Mouse (Mus musculus) liver, embryonic 11.5 days (tissue): ENCODE data around the gene Utp11. TPM values are rescaled to one million over a fixed set of nuclear protein-coding genes. Genes with fewer than 3 reads are reported as not detected.
A peak's percentile ranks its signal among the peaks of the same experiment; 100 is the strongest.

Experiments
- ATAC-seq: fragments of 200-750 bp; cut with Nextera tagmentation; replicated peaks from 2 replicates; pipeline ENCODE4 v1.8.0; 2017; ENCODE audit warnings: moderate number of reproducible peaks, mild to moderate bottlenecking, moderate TSS enrichment, moderate library complexity; ENCODE audit not compliant: low FRiP score
- DNase-seq: peaks from one replicate; pipeline ENCODE4 v3.0.0-alpha.2; 2017; ENCODE audit warnings: low spot score
- H3K27ac ChIP-seq: fragments of 300-500 bp; sonication (generic); 2 replicates; pipeline ENCODE4 v1.5.1; 2014; ENCODE audit warnings: mild to moderate bottlenecking, low read depth, low read length, control low read depth
- H3K27me3 ChIP-seq: fragments of 300-500 bp; sonication (generic); replicated peaks from 2 replicates; pipeline ENCODE4 v1.6.1; 2014; ENCODE audit warnings: low read length, mixed read lengths; ENCODE audit not compliant: control insufficient read depth, insufficient read depth
- H3K36me3 ChIP-seq: fragments of 300-500 bp; sonication (generic); 2 replicates; pipeline ENCODE4 v1.6.1; 2014; ENCODE audit warnings: mild to moderate bottlenecking, low read length, moderate library complexity, mixed read lengths; ENCODE audit not compliant: control insufficient read depth, insufficient read depth
- H3K4me1 ChIP-seq: fragments of 300-500 bp; sonication (generic); replicated peaks from 2 replicates; pipeline ENCODE4 v1.6.1; 2014; ENCODE audit warnings: low read length, mixed read lengths; ENCODE audit not compliant: control insufficient read depth, insufficient read depth
- H3K4me2 ChIP-seq: fragments of 300-500 bp; sonication (generic); 2 replicates; pipeline ENCODE4 v1.6.1; 2014; ENCODE audit warnings: mild to moderate bottlenecking, control low read depth, moderate library complexity
- H3K4me3 ChIP-seq: fragments of 300-500 bp; sonication (generic); 2 replicates; pipeline ENCODE4 v1.5.1; 2014; ENCODE audit warnings: low read depth, low read length, control low read depth
- H3K9ac ChIP-seq: fragments of 300-500 bp; sonication (generic); 2 replicates; pipeline ENCODE4 v1.6.1; 2014; ENCODE audit warnings: low read depth, low read length, control low read depth
- H3K9me3 ChIP-seq: fragments of 300-500 bp; sonication (generic); 2 replicates; pipeline ENCODE4 v1.6.1; 2016; ENCODE audit warnings: low read length, inconsistent platforms, mixed read lengths; ENCODE audit not compliant: control insufficient read depth
- WGBS: fragments of 180-500 bp; shearing (Covaris S2); extraction: QIAGEN DNeasy Blood & Tissue Kit; methylation state at CpG from one replicate; pipeline ENCODE4 v1.1.7; 2014; 5-methylcytosine and 5-hydroxymethylcytosine counted together
- polyA plus RNA-seq: library from polyadenylated mRNA; unstranded; fragments of >200 nt; fragmentation: Nextera tagmentation; extraction: Ambion mirVana; gene quantifications from 2 replicates; pipeline ENCODE4 v1.2.1, GENCODE M21; 2014

Gene Utp11
- polyA plus RNA-seq, 1 experiment from 2014 or later: 80.5 TPM

DNA sequence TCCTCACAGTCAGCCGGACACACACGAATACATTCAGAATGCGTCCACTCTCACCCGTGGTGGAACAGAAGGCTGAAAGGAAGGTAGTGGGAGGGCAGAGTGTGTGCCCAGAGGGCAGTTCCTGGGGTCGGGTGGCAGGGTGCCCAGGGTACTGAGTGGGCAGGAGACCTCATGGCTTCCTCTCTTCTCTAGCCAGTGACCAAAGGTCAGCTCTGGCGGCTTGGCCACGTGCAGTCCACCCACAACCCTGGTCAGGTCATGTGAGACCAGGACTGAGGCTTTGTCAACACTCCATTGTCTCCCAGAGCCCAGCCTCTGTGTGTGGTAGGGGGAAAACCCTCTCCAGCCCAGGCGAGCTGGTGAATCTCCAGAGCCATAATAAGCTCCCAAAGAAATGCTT lies 23.2 kb downstream of the Utp11 start:
- Histone ChIP-seq H3K27ac (no peak overlapping the region), H3K4me3 (no peak overlapping the region), H3K27me3 (peaks cover 54% of the 10 kb centered on the region), H3K4me1 (no peaks in the 10 kb centered on the region; the same call in 1 of the 2 replicates), H3K9ac (no peak overlapping the region), H3K9me3 (no peaks in the 10 kb centered on the region), H3K4me2 (no peak overlapping the region), H3K36me3 (no peaks in the 10 kb centered on the region)
- ATAC-seq (no peak), DNase-seq (no peak)
- WGBS: 69% methylated on average over 8 of the region's 8 CpGs

DNA sequence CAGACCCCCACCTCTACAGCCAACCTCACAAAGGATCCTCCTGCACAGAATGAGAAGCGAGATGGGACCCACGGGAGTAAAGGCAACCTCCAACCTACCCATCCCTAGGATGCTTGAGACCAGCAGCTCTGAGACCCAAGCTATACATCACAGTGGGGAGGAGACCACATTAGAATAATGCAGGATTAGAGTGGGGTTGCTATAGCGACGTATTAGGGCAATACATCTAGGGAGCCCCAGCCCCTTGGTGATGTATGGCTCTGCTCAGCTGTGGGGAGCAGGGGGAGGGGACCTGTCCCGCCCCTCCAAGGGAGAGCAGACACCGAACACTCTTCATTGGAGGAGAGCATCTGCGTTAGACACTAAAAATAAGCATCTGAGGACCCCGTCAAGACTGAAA lies 25.3 kb downstream of the Utp11 start:
- Histone ChIP-seq H3K4me1 (no peaks in the 10 kb centered on the region; the same call in 1 of the 2 replicates), H3K4me2 (no peak overlapping the region), H3K27me3 (peaks cover 64% of the 10 kb centered on the region), H3K9ac (no peak overlapping the region), H3K27ac (no peak overlapping the region), H3K36me3 (no peaks in the 10 kb centered on the region), H3K9me3 (no peaks in the 10 kb centered on the region), H3K4me3 (no peak overlapping the region)
- 27% methylated on average over 8 of the region's 8 CpGs for WGBS
- DNase-seq (no peak), ATAC-seq (no peak)

DNA sequence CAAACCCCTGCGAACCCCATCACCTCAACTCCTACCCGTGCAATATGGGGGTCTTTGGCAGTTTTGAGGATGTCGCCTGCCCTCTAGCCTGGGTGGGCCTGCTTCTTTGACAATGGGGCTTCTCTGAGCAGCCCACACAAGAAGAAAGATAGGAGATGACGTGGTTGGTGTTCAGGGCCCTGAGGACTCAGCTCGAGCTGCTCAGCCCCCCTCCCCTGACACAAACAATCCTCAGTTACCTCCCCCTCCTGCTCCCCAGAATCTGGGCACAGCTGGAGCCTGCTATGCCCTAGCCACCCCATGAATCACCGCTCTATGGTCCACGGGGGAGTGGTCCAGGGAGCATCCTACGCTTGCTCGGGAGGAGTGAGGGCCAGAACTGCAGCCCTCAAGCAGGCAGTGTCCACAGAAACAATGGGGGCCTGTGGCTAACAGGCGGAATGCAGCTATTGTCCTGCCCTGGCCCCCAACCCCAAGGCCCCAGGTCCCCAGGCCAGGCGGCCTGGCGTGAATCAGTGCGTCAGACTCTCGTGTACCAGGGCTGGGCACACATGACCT lies 25.8 kb downstream of the Utp11 start:
- Histone ChIP-seq H3K4me1 (no peaks in the 10 kb centered on the region; the same call in 1 of the 2 replicates), H3K36me3 (no peaks in the 10 kb centered on the region), H3K9ac (no peak overlapping the region), H3K27ac (no peak overlapping the region), H3K9me3 (no peaks in the 10 kb centered on the region), H3K4me3 (no peak overlapping the region), H3K27me3 (peaks cover 63% of the 10 kb centered on the region), H3K4me2 (no peak overlapping the region)
- DNase-seq (no peak), ATAC-seq (no peak)
- WGBS: 49% methylated on average over 14 of the region's 14 CpGs

DNA sequence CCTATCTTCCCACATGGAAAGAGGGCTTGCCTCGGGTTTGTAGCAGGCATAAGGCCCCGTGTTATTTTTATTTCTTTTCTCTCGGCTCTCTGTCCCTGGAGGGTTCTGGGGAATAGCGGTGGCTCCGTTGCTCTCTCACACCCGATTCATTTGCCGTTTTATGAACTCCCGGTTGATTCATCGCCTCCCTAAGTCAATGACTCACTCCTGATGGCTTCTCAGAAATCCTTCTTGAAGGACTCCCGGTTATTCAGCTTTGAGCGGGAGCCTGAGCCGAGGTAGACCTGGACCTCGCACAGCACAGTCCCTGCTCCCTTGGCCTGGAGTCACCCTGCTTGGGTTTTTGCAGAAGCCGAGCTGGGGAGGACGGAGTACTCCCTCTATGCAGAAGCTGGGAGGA lies 28.8 kb downstream of the Utp11 start:
- H3K4me1 ChIP-seq: no peaks in the 10 kb centered on the region
- H3K4me2 ChIP-seq: no peak overlapping the region
- H3K4me3 ChIP-seq: no peak overlapping the region
- WGBS: 72% methylated on average over 15 of the region's 15 CpGs
- H3K36me3 ChIP-seq: no peaks in the 10 kb centered on the region
- no peak overlapping the region for H3K9ac ChIP-seq
- no peak for ATAC-seq
- H3K9me3 ChIP-seq: no peaks in the 10 kb centered on the region
- H3K27ac ChIP-seq: no peak overlapping the region
- H3K27me3 ChIP-seq: peaks cover 68% of the 10 kb centered on the region
- DNase-seq: no peak

DNA sequence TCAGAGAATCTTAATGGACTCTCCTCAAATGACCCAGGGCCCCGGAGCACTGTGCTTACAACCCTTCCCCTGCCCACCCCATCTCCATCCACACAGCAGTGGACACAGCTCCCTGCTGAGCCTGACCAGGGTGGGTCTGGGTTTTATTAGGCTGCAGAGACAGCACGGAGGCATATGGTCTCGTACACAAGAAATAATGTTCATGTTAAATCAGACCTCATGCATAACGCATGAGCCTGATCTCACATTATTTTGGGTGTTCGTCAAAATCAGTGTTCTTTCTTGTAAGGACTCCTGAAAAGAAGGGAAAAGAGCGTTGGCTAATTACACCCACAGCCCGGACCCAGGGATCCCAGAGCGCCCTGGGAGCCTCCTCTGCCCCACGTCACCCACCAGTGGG lies 29.2 kb downstream of the Utp11 start:
- no peaks in the 10 kb centered on the region for H3K9me3 ChIP-seq
- 80% methylated on average over 9 of the region's 9 CpGs for WGBS
- no peak overlapping the region for H3K9ac ChIP-seq
- ATAC-seq: no peak
- no peak for DNase-seq
- no peaks in the 10 kb centered on the region; the same call in 1 of the 2 replicates for H3K4me1 ChIP-seq
- H3K36me3 ChIP-seq: no peaks in the 10 kb centered on the region
- no peak overlapping the region for H3K4me2 ChIP-seq
- H3K27me3 ChIP-seq: peaks cover 72% of the 10 kb centered on the region
- no peak overlapping the region for H3K4me3 ChIP-seq
- no peak overlapping the region for H3K27ac ChIP-seq

DNA sequence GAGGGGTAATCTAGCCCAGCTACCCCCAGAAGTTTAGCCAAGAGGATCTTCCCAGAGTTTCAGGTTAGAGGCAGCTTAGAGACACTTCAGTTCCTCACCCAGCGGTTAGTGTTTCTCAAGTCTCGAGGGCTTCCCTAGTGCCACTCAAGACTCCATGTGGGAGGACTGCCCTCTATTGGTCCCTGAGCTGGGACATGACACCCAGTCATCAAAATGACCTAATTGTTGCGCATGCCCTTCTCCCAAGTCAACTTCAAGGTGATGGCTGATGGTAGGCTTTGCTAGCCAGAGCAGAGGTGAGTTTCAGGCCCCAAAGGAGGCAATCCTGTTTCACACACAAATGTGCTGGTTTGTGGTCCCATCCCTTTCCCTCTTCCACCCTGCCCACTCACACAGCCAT lies 30.4 kb downstream of the Utp11 start:
- 49% methylated on average over 3 of the region's 3 CpGs for WGBS
- no peaks in the 10 kb centered on the region for H3K9me3 ChIP-seq
- no peak for DNase-seq
- ATAC-seq: no peak
- peaks cover 1% of the 10 kb centered on the region for H3K4me1 ChIP-seq
- peaks cover 79% of the 10 kb centered on the region for H3K27me3 ChIP-seq
- no peak overlapping the region for H3K27ac ChIP-seq
- H3K36me3 ChIP-seq: no peaks in the 10 kb centered on the region
- no peak overlapping the region for H3K4me2 ChIP-seq
- no peak overlapping the region for H3K9ac ChIP-seq
- no peak overlapping the region for H3K4me3 ChIP-seq

DNA sequence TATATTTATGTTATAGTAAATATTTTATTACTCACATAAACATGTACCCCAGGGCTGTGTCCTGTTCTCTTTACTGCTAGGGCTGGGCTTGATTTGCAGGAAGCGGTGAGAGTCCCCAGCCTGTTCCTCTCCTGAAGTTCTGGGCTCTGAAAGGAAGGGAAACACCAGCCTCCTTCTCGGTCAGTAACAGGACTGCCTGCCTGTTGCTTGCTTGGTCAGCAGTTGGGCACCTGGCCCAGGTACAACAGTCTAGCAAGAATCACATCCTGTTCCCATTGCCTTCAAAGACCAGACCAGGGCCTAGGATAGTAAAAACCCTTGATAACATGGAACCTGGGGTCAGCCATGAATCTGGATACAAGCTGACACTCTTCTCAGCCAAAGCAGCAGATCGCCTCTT lies 32.8 kb downstream of the Utp11 start:
- no peaks in the 10 kb centered on the region for H3K36me3 ChIP-seq
- no peak for DNase-seq
- no peak overlapping the region for H3K4me2 ChIP-seq
- H3K4me3 ChIP-seq: no peak overlapping the region
- 33% methylated on average over 3 of the region's 3 CpGs for WGBS
- H3K27me3 ChIP-seq: peaks cover 90% of the 10 kb centered on the region
- peaks cover 7% of the 10 kb centered on the region for H3K4me1 ChIP-seq
- ATAC-seq: no peak
- no peak overlapping the region for H3K9ac ChIP-seq
- no peak overlapping the region for H3K27ac ChIP-seq
- H3K9me3 ChIP-seq: no peaks in the 10 kb centered on the region

DNA sequence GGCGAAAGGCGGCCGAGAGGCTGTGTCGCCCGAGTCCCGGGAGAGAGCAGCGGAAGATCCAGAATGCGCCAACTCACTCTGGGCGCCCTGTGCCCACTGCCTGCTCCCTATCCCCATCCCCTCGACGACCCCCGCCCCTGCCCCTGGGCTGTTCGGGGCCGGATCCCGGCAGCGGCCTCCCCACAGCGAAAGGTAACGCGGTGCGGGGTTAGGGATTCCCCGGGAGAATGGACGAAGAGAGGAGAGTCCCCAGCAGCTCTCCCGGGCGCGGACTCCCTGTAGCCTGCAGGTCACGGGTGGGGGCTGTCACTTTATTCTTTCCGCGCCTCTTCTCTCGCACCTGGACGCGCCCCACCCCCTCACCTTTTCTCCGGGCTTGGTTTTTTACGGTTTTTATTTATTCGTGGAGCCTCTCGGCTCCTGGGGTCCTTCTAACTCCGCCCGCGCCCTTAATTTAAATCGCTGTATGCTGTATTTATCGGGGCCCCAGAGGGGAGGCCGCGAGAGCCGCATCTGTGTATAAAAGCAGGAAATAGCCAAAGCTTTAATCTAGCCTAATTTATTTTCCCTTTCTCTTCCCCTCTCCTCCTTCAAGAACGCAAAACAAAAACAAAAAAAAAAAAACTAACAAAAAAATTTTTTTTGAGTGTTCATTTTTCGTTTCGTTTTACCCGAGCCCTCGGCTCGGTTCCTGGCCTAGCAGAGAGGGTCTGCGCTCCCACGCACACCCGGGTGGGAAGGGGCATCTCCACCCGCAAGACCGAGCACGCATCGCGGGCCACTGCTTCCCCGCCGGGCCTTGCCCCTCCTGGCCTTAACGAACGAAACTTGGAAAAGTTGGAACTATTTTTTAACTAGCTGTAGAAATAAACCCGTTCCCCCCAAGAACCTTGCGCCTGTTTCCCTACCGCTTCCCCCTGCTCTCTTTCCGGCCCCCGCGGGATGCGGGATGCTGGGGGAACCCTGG lies 33.9 kb downstream of the Utp11 start:
- H3K4me3 ChIP-seq: peak overlapping the region; percentile 25; the same call in 1 of the 2 replicates
- 2% methylated on average over 68 of the region's 68 CpGs for WGBS
- peaks cover 7% of the 10 kb centered on the region for H3K4me1 ChIP-seq
- no peaks in the 10 kb centered on the region for H3K36me3 ChIP-seq
- no peaks in the 10 kb centered on the region for H3K9me3 ChIP-seq
- no peak overlapping the region for H3K27ac ChIP-seq
- peaks cover 95% of the 10 kb centered on the region for H3K27me3 ChIP-seq
- H3K9ac ChIP-seq: no peak overlapping the region
- DNase-seq: no peak
- H3K4me2 ChIP-seq: peak overlapping the region; percentile 28
- ATAC-seq: no peak
